Mouse (Mus musculus) heart, postnatal 25 days (tissue): ENCODE measurements around the gene Traf6. TPM values are rescaled to one million over a fixed set of nuclear protein-coding genes. Genes with fewer than 3 reads are reported as not detected.
A peak's percentile ranks its signal among the peaks of the same experiment; 100 is the strongest.

ENCODE experiments used
- DNase-seq: peaks from one replicate; pipeline ENCODE4 v3.0.0; 2022; ENCODE audit warnings: low spot score
- intact Hi-C: fragments of 180-260 bp; cut with DNase I; formaldehyde crosslinking; loops from one replicate; pipeline ENCODE4 v1.15.1; 2025
- total RNA-seq, 2 experiments: library from RNA; stranded (reverse); gene quantifications; 2 replicates each; pipeline ENCODE4 v1.2.3; 2021

The Traf6 gene
- total RNA-seq, 2 experiments from 2014 or later: 8.9 to 9.3 TPM

GRCm38 (mm10) chr2:101693043-101693442, 14.8 kb downstream of the Traf6 start:
- intact Hi-C loops: no loop called here
- no peak for DNase-seq

- DNase-seq: no peak
- intact Hi-C loops: loop anchor here (2.0 kb wide), 1 partner anchor 177 kb away; no protein-coding TSS in a partner anchor
These were observed 15.5 kb downstream of the Traf6 start for GRCm38 (mm10) chr2:101693577-101694215.

GRCm38 (mm10) chr2:101695584-101695983, 17.4 kb downstream of the Traf6 start:
- DNase-seq: no peak
- intact Hi-C loops: loop anchor here (2.0 kb wide), 1 partner anchor 175 kb away; no protein-coding TSS in a partner anchor

- no peak for DNase-seq
- intact Hi-C loops: no loop called here
These were observed 21.1 kb downstream of the Traf6 start for GRCm38 (mm10) chr2:101699284-101699683.

- intact Hi-C loops: loop anchor here (2.0 to 5.0 kb wide), 2 partner anchors 121 to 165 kb away; no protein-coding TSS in a partner anchor
- DNase-seq: no peak
These were observed 27.8 kb downstream of the Traf6 start for GRCm38 (mm10) chr2:101705941-101706485.

GRCm38 (mm10) chr2:101711608-101712007, 33.4 kb downstream of the Traf6 start:
- intact Hi-C loops: loop anchor here (10.0 kb wide), 1 partner anchor 743 kb away; the partner anchor contains the start of gene Fjx1
- no peak for DNase-seq

GRCm38 (mm10) chr2:101715650-101716323, 37.6 kb downstream of the Traf6 start:
- no peak for DNase-seq
- intact Hi-C loops: loop anchor here (5.0 to 10.0 kb wide), 2 partner anchors 77 to 739 kb away; partner anchors contain the start of gene Fjx1

- intact Hi-C loops: loop anchor here (5.0 to 10.0 kb wide), 2 partner anchors 75 to 738 kb away; partner anchors contain the start of gene Fjx1
These were observed 38.9 kb downstream of the Traf6 start for GRCm38 (mm10) chr2:101717162-101717561.

GRCm38 (mm10) chr2:101721835-101722234, 43.6 kb downstream of the Traf6 start:
- intact Hi-C loops: no loop called here
- DNase-seq: no peak

More at GRCm38 (mm10) chr2:101717162-101717561, 38.9 kb downstream of the Traf6 start:
- DNase-seq: no peak

GRCm38 (mm10) chr2:101722370-101723332, 44.4 kb downstream of the Traf6 start:
- no peak for DNase-seq

GRCm38 (mm10) chr2:101723333-101723881, 45.2 kb downstream of the Traf6 start:
- no peak for DNase-seq
- intact Hi-C loops: no loop called here

More at GRCm38 (mm10) chr2:101722370-101723332, 44.4 kb downstream of the Traf6 start:
- intact Hi-C loops: no loop called here

GRCm38 (mm10) chr2:101727787-101728186, 49.6 kb downstream of the Traf6 start:
- DNase-seq: no peak
- intact Hi-C loops: no loop called here

- DNase-seq: no peak
- intact Hi-C loops: no loop called here
These were observed 51.2 kb downstream of the Traf6 start for GRCm38 (mm10) chr2:101729472-101729871.

- intact Hi-C loops: no loop called here
These were observed 52.7 kb downstream of the Traf6 start for GRCm38 (mm10) chr2:101730972-101731371.

GRCm38 (mm10) chr2:101732777-101733210, 54.6 kb downstream of the Traf6 start:
- no peak for DNase-seq
- intact Hi-C loops: no loop called here

More at GRCm38 (mm10) chr2:101730972-101731371, 52.7 kb downstream of the Traf6 start:
- no peak for DNase-seq

- intact Hi-C loops: no loop called here
- DNase-seq: peak; percentile 23
These were observed 55.3 kb downstream of the Traf6 start for GRCm38 (mm10) chr2:101733564-101733963.

GRCm38 (mm10) chr2:101739914-101740313, 61.7 kb downstream of the Traf6 start:
- DNase-seq: no peak
- intact Hi-C loops: no loop called here

- no peak for DNase-seq
- intact Hi-C loops: no loop called here
These were observed 63.4 kb downstream of the Traf6 start for GRCm38 (mm10) chr2:101741653-101742052.
